Mouse (Mus musculus) bone marrow macrophage, adult 2 months (primary cell): ENCODE data around the gene Diras1. TPM values are rescaled to one million over a fixed set of nuclear protein-coding genes. Genes with fewer than 3 reads are reported as not detected.
A peak's percentile ranks its signal among the peaks of the same experiment; 100 is the strongest.
"Not testable (repeated sequence)": the region's sequence is repeated elsewhere in the genome, so short reads cannot be mapped to it uniquely, and the experiment has no call there.

Experiments
- H3K27ac ChIP-seq: 2 replicates; pipeline ENCODE4 v1.5.1; 2012; ENCODE audit warnings: low read depth, low read length; ENCODE audit not compliant: insufficient read depth
- H3K4me1 ChIP-seq: 2 replicates; pipeline ENCODE4 v1.6.1; 2012; ENCODE audit warnings: low read length; ENCODE audit not compliant: control insufficient read depth, insufficient read depth
- H3K4me3 ChIP-seq: 2 replicates; pipeline ENCODE4 v1.5.1; 2012; ENCODE audit warnings: mild to moderate bottlenecking, low read length, moderate library complexity; ENCODE audit not compliant: insufficient read depth
- CTCF ChIP-seq: IDR thresholded peaks from 2 replicates; pipeline ENCODE4 v1.5.1; 2012; ENCODE audit warnings: low read depth, mild to moderate bottlenecking, low read length, moderate library complexity
- POLR2A ChIP-seq: IDR thresholded peaks from 2 replicates; pipeline ENCODE4 v1.6.1; 2012; ENCODE audit warnings: mild to moderate bottlenecking, low read depth, low read length, borderline replicate concordance
- polyA plus RNA-seq: library from polyadenylated mRNA; stranded (reverse); fragments of >200 nt; gene quantifications from 2 replicates; pipeline ENCODE4 v1.2.4, GENCODE M21; 2012; ENCODE audit not compliant: missing spikeins, insufficient read depth, insufficient read length

Gene Diras1
- polyA plus RNA-seq, result not detected in 2 replicates

DNA sequence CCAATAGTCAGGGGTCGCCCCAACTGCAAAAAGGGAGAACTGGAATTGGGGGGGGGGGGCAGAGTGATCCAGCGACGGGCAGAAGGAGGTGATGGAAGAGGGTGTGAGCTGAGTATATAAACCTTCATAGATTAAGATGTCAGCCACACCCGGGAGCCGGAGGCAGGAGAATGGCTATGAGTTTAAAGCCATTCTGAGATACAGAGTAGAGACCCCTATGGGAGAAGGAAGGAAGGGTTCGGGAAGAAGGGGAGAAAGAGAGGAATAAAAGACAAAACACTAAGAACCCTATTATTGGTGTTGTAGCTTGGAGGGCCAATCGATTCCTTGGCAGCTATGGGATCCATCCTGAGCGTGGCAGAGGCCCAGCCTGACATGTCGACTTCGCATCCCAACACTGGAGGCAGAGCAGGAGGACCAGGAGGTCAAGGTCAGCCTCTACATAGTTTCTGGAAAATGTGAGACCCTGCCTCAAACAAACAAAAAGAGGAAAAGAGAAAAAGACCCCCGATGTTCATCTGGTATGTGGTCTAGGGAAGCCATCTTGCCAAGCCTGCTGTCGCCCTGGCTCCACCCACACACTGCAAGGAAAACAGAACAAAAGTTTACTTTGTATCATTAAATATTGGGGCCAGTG is at the start of gene Diras1:
Diras1 (minus strand) TSS at position 24 of the 637 bp plus-strand sequence.
- no peak within 1 kb of the TSS for H3K4me3 ChIP-seq
- H3K27ac ChIP-seq, result no peak within 1 kb of the TSS
- TF ChIP-seq CTCF (no peak), POLR2A (no peak)
- H3K4me1 ChIP-seq, result peaks cover 11% of the 10 kb centered on the region

DNA sequence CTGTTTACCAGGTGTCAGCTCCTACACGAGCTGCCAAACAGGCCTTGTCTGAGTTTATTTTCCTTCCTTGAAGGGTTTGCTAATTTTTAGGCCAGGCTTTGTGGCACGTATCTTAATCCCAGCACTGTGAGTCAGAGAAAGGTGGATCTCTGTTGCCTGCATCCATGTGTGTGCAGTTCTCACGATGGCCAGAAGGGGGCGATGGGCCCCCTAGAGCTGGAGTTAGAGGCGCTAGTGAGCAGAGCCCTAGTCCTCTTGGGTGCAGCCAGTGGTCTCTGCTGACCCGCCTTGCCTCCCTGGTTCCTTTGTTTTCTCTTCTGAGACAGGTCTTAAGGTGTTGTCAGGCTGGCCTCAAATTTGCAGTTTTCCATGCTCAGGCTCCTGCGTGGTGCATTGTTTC is 48.0 kb upstream of the Diras1 start:
- Histone ChIP-seq H3K4me1 (peaks cover 13% of the 10 kb centered on the region), H3K4me3 (no peak overlapping the region), H3K27ac (no peak overlapping the region)
- TF ChIP-seq POLR2A, result no peak
- TF ChIP-seq CTCF, result peak; percentile 66

DNA sequence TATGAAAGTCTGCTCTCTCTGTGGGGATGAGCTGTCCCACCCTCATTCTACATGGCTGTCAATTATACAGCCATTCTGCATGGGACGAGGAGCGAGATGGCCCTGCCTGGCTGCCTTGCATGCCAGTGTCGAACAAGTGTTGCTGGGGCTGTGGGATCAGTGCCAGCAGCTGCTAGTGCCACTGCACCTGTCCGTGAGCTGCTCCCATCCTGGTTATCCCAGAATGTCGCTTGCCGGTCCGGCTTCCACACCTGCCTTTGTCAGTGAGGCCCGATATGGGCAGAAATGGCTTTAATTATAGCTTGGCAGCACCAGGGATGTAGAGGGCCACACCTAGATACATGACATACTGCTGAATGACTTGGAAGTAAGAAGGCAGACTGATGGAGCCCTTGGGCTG is 46.8 kb upstream of the Diras1 start:
- H3K4me3 ChIP-seq, result no peak overlapping the region
- H3K27ac ChIP-seq, result no peak overlapping the region
- TF ChIP-seq CTCF (no peak), POLR2A (no peak)
- peaks cover 13% of the 10 kb centered on the region for H3K4me1 ChIP-seq

DNA sequence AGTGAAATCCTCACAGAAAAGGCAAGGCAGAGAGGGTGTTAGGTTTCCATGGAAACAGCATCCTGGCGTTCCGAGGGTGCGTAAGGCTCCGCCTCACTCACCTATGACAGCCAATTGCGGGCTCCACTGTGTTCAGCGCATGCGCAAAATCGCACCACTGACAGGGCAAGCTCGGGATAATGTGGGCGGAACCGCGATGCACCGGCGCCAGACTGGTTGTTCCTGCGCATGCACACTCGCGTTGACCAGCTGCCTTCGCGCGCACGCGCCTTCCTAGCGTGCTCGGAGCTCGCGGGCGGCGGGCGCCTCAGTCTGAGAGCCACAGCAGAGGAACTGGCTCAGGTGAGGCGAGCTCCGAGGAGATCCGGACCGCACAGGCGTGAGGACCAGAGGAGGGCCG is 44.4 kb upstream of the Diras1 start, which contains the start of gene Thop1:
Thop1 (plus strand) TSS at position 200 of the 400 bp plus-strand sequence.
- TF ChIP-seq POLR2A, result no peak
- peaks cover 13% of the 10 kb centered on the region for H3K4me1 ChIP-seq

DNA sequence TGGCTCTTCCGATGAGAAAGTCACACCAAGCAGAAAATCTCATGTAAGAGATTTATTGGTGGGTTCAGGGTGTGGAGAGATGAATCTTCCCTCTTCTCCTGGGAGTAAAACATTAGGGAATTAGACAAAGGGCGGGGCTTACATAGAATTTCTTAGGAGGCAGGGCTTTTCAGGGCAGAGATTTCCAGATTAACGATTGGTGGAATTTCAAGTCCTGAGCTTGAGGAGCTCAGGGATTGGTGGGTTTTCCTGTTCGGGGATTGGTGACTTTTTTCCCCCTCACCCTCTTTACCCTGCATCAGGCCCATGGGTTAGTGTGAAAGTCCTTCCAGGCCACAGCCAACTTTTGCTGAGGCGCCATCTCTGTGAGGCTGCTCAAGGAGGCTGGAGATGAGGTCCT is 43.2 kb upstream of the Diras1 start:
- peaks cover 13% of the 10 kb centered on the region for H3K4me1 ChIP-seq
- TF ChIP-seq POLR2A, result no peak
- no peak for TF ChIP-seq CTCF
- peak overlapping the region; percentile 39; the same call in 1 of the 2 replicates for H3K27ac ChIP-seq
- no peak overlapping the region for H3K4me3 ChIP-seq

More for the DNA sequence above, 44.4 kb upstream of the Diras1 start, which contains the start of gene Thop1:
- Histone ChIP-seq H3K4me3 (peak within 1 kb of the TSS; percentile 71), H3K27ac (peak within 1 kb of the TSS; percentile 39)

DNA sequence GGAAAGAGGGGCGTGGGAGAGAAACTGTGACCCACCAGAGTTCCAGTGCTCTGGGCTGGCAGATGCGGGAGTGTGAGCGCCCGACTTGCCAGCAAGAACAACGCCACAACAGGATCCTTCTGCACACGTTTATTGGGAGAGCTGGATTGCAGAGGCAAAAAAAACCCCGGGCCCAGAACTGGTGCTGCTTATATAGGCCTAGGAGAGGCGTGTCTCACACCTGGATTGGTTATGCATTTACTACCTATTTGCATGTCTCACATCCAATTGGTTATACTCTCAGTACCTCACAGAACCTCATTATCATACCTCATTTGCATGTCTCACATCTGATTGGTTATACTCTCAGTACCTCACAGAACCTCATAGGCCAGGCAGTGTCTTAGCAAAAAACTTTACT is 39.1 kb upstream of the Diras1 start:
- not testable (repeated sequence) for H3K4me1 ChIP-seq, H3K4me3 ChIP-seq, H3K27ac ChIP-seq

DNA sequence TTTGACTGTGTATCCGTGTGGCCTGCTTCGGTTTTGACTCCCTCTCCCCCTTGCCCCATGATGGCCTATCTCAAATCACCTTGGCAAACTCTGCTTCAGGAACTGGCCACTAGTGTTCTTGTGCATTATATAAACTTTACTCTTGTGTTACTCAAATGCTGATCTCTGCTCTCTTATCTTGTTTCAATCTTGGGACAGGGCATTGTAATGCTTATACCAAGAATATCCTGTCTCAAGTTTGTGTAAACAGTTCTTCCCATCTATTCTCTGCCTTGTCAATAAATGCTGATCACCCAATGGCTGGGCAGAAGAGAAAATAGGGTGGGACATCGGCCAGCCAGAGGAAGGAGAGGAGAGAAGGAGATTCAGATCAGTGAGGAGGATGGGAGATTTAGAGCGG is 37.2 kb upstream of the Diras1 start:
- TF ChIP-seq POLR2A (no peak), CTCF (no peak)
- no peak overlapping the region for H3K27ac ChIP-seq
- H3K4me1 ChIP-seq, result peaks cover 8% of the 10 kb centered on the region; the same call in 1 of the 2 replicates
- H3K4me3 ChIP-seq, result no peak overlapping the region

DNA sequence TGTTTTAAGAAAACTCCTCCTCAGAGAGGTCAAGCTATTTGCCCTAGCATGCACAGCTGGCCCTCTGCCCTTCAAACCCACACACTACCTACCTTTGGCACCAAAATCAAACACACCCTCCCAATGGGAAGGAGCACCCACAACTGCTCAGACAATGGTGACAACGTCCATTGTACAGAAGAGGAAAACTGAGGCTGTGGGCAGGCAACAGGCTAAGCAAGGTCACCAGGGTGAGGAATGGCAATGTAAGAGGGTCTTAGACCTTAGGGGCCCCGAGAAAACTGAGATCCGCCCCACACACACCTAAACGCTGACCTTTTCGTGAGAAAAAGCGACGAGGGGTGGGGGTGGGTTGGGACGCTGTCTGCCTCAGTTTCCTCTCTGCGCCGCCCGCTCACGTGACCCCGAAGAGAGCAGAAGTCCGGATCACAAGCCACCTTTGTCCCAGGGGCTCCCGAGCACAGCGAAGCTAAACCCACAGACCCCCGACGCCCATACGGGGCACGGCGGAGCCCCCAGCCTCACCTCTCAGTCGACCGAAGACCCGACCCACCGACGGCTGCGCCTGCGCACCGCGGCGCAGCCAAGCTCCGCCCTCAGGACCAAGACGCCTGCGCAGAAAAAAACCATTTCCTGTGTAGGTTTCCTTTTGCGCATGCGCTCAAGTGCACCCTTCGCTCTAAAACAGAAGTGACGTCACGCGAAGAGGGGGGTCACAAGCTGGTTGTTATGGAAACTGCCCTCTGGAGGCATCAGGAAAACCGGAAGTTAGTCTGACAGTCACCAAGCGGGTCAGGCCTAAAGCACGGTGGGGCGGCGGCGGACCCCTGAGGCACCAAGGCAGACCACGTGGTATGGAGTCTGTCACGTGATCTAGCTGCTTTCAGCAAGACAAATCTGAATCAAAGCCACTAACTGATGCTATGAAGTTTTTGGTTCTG is 34.4 kb upstream of the Diras1 start, which contains the start of gene Sgta:
Sgta (minus strand) TSS at position 579 of the 941 bp plus-strand sequence.
- peaks cover 8% of the 10 kb centered on the region; the same call in 1 of the 2 replicates for H3K4me1 ChIP-seq
- peak within 1 kb of the TSS; percentile 98 for H3K4me3 ChIP-seq
- TF ChIP-seq POLR2A, result no peak
- TF ChIP-seq CTCF, result no peak
- peak within 1 kb of the TSS; percentile 40 for H3K27ac ChIP-seq

DNA sequence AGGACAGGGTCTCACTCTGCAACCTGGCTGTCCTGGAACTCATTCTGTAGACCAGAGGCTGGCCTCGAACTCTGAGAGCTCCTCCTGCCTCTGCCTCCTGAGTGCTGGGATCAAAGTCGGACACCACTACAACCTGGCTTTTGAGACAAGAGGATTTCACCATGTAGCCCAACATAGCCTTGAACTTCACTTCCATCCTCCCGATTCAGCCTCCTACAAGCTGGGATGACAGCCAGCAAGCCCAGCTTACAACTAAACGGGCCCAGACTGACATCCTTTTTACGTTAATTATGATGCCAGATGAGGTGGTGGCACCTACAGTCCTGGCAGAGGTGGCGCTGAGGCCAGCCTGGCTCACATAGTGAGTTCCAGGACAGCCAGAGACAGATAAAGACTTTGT is 33.4 kb upstream of the Diras1 start:
- Histone ChIP-seq H3K4me3 (peak overlapping the region; percentile 98), H3K27ac (no peak overlapping the region), H3K4me1 (peaks cover 8% of the 10 kb centered on the region; the same call in 1 of the 2 replicates)
- TF ChIP-seq POLR2A, result no peak
- no peak for TF ChIP-seq CTCF
